Mouse (Mus musculus): ENCODE measurements around the gene Aff3. TPM values are rescaled to one million over a fixed set of nuclear protein-coding genes. Genes with fewer than 3 reads are reported as not detected.

Gene Aff3
- total RNA-seq, 2 experiments from 2014 or later = 101 to 106 TPM

GRCm38 (mm10) chr1:38390235-38390885 is 274.4 kb downstream of the Aff3 start:
- intact Hi-C loops (cut with DNase I) = loop anchor here (5.0 kb wide), 2 partner anchors 237 to 377 kb away; no protein-coding TSS in a partner anchor
- no peak for DNase-seq (ENCODE audit: extremely low spot score in 1 of 2, low spot score in 2 of 2)

- intact Hi-C loops (cut with DNase I) = no loop called here
- no peak for DNase-seq (ENCODE audit: extremely low spot score in 1 of 2, low spot score in 2 of 2)
These were observed 275.2 kb downstream of the Aff3 start for GRCm38 (mm10) chr1:38389576-38389975.

GRCm38 (mm10) chr1:38388466-38388865 is 276.3 kb downstream of the Aff3 start:
- no peak for DNase-seq (ENCODE audit: extremely low spot score in 1 of 2, low spot score in 2 of 2)
- intact Hi-C loops (cut with DNase I) = no loop called here

GRCm38 (mm10) chr1:38387438-38387837 is 277.3 kb downstream of the Aff3 start:
- intact Hi-C loops (cut with DNase I) = no loop called here

DNA sequence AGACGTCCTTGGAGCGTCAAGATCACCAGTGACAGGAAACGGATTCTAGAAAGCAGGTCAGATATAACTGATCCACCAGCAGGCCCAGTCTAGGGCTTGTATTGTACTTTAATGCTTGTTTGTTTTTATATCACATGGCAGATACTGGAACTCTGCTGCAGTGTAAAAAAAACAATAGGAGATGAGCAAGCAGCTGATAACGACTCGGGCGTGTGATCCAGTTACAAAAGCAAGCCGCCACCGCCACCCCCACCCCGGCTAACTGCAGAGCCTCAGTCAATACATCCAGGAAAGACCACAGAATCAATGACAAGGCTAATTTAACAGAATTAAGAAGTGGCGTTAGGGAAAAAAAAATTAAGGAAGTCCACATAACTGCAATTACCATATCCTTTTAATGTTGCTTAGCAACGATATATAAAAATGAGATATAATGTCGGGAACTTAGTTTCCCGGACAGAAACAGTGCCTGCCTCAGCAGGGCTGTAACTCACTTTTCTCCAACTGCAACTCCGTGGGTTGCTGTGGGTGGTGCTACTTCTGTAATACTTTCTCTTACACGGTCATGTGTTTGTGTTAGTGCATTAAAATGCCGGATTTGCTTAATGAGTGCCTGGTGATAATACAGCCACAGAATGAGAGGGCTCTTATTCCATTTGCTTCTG is 280.2 kb downstream of the Aff3 start:
- no peak for DNase-seq (ENCODE audit: extremely low spot score in 1 of 2, low spot score in 2 of 2)
- intact Hi-C loops (cut with DNase I) = no loop called here

More at GRCm38 (mm10) chr1:38387438-38387837, 277.3 kb downstream of the Aff3 start:
- DNase-seq (ENCODE audit: extremely low spot score in 1 of 2, low spot score in 2 of 2) = no peak

DNA sequence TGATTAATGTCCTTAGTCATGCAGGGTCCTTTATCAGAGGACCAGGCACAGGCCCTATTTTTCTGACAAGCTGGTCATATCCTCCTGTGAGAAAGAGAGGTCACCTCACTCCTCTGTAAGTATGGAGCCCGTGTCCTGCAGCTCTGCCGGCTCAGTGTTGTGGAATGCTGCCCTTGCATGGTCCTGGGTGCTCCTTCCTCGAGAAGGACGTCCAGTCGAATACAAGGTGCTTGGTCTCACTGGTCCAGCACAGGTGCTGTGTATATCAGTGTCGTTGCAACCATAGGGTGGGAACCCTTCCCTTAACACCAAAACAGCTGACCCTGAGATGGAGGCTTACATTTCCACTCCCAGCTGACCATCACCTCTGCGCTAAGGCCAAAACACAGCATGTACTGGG is 280.7 kb downstream of the Aff3 start:
- no peak for DNase-seq (ENCODE audit: extremely low spot score in 1 of 2, low spot score in 2 of 2)
- intact Hi-C loops (cut with DNase I) = no loop called here

- intact Hi-C loops (cut with DNase I) = no loop called here
- no peak for DNase-seq (ENCODE audit: extremely low spot score in 1 of 2, low spot score in 2 of 2)
These were observed 282.1 kb downstream of the Aff3 start for GRCm38 (mm10) chr1:38382683-38383082.

DNA sequence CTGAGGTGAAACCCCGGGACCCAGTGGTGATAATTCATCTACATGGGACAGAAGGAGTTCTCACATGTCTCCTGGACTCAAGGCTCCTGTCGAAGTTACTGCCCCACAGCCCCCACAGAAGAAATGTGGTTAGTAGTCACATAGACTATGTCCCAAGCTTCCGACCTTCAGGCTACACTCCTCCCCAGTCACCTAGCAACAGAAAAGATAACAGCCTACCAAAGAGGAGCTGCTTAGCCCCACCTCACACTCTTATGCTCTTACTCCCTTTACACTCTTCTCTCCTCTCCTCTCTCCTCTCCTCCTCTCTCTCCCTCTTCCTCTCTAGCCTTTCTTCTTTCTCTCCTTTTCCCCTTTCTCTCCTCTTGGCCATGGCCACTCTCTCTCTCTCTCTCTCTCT is 286.8 kb downstream of the Aff3 start:
- intact Hi-C loops (cut with DNase I) = no loop called here
- no peak for DNase-seq (ENCODE audit: extremely low spot score in 1 of 2, low spot score in 2 of 2)

- DNase-seq (ENCODE audit: extremely low spot score in 1 of 2, low spot score in 2 of 2) = no peak
- intact Hi-C loops (cut with DNase I) = loop anchor here (10.0 kb wide), 1 partner anchor 184 kb away; no protein-coding TSS in a partner anchor
These were observed 295.6 kb downstream of the Aff3 start for GRCm38 (mm10) chr1:38369166-38369565.

GRCm38 (mm10) chr1:38368081-38368689 is 296.6 kb downstream of the Aff3 start:
- intact Hi-C loops (cut with DNase I) = loop anchor here (10.0 kb wide), 1 partner anchor 183 kb away; no protein-coding TSS in a partner anchor
- DNase-seq (ENCODE audit: extremely low spot score in 1 of 2, low spot score in 2 of 2) = no peak

DNA sequence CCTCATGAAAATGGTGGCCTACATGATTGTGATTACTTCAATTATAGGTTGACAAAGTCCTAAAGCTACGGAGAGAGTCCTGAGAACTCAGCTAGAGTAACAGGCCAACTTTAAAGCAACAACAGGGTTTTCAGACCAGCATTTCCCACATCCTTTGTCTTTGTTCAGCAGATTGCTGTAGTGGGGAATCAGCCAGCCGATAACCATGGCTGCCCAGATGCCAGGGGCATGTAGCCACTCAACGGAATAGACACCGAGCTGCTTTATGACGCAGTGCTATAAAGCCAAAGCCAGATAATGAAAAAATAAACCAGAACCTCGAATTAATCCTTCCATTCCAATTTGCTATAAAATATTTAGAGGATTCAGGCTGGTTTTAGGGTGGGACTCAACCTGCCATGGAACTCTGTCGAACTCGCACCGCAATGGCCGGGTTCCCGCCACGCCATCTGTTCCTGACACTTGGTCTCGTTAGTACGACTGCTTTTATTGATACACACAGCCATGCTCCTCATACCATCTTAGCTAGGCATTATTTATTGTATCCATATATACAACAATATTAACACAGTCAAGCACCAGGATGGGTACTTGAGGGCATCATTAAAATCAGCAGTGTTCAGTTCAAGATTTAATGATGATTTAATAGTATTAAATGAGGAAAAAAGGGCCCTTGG is 297.2 kb downstream of the Aff3 start:
- DNase-seq (ENCODE audit: extremely low spot score in 1 of 2, low spot score in 2 of 2) = no peak
- intact Hi-C loops (cut with DNase I) = loop anchor here (10.0 kb wide), 1 partner anchor 183 kb away; no protein-coding TSS in a partner anchor

- no peak for DNase-seq (ENCODE audit: extremely low spot score in 1 of 2, low spot score in 2 of 2)
- intact Hi-C loops (cut with DNase I) = loop anchor here (10.0 kb wide), 1 partner anchor 179 kb away; no protein-coding TSS in a partner anchor
These were observed 300.9 kb downstream of the Aff3 start for GRCm38 (mm10) chr1:38363856-38364255.

GRCm38 (mm10) chr1:38362275-38362674 is 302.5 kb downstream of the Aff3 start:
- intact Hi-C loops (cut with DNase I) = loop anchor here (10.0 kb wide), 1 partner anchor 177 kb away; no protein-coding TSS in a partner anchor
- no peak for DNase-seq (ENCODE audit: extremely low spot score in 1 of 2, low spot score in 2 of 2)

GRCm38 (mm10) chr1:38358797-38359349 is 305.9 kb downstream of the Aff3 start:
- intact Hi-C loops (cut with DNase I) = no loop called here
- peak; percentile 45 to 72 for DNase-seq (ENCODE audit: extremely low spot score in 1 of 2, low spot score in 2 of 2)

- no peak for DNase-seq (ENCODE audit: extremely low spot score in 1 of 2, low spot score in 2 of 2)
These were observed 306.6 kb downstream of the Aff3 start for GRCm38 (mm10) chr1:38357933-38358796.

GRCm38 (mm10) chr1:38354585-38354984 is 310.2 kb downstream of the Aff3 start:
- DNase-seq (ENCODE audit: extremely low spot score in 1 of 2, low spot score in 2 of 2) = no peak
- intact Hi-C loops (cut with DNase I) = no loop called here

More at GRCm38 (mm10) chr1:38357933-38358796, 306.6 kb downstream of the Aff3 start:
- intact Hi-C loops (cut with DNase I) = no loop called here

DNA sequence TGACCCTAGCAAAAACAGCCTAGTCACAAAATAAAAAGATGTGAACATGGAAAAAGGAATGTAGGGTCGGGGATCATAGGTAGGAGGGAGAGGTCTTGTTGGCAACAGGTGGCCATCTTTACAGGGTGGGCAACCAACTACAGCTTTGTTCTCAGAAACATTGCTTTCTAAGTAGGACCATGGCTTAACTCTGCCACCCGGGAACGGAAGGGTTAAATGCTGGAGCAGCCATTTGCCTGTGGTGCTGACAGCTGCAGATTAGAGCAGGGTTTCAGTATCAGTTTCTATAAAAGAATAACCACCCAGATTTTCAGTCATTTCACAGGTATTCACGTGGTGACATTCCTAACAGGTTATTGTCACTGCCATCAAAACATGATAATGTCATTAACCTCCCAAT is 317.4 kb downstream of the Aff3 start:
- intact Hi-C loops (cut with DNase I) = no loop called here
- DNase-seq (ENCODE audit: extremely low spot score in 1 of 2, low spot score in 2 of 2) = no peak

DNA sequence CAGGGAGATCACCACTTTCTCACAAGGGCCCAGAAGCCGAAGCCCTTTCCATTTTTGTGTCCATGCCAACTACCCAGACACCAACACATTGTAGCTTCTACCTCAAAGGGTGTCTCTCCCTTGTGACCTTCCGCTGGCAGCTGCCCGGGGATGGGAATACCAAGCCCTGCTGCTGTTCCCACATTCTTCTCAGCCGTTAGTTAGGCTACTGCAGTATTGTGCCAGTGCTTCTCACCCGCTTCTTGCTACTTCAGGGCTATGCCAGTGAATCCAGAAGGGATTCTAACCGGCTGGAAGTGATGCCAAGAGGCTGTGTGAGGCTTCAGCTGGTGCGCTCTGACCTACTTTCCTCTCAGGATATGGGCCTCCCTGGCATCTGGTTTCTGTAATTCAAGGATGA is 330.5 kb downstream of the Aff3 start:
- intact Hi-C loops (cut with DNase I) = no loop called here

More for the DNA sequence above, 330.5 kb downstream of the Aff3 start:
- DNase-seq (ENCODE audit: extremely low spot score in 1 of 2, low spot score in 2 of 2) = peak; percentile 55 to 67

All from left cerebral cortex, postnatal 10 days (tissue).